In genomic region chr1:160863027-160863426, GRCm38 (mm10) we compare ENCODE assay signal across 8 mouse cellular contexts. TPM values are rescaled to one million over a fixed set of nuclear protein-coding genes. Genes with fewer than 3 reads are reported as not detected.
DNase-seq lines count a peak whose midpoint lies in the region; ATAC-seq and TF ChIP-seq lines count a peak whose summit lies in the region.

No protein-coding gene starts in this region.

- no peak for ATAC-seq in kidney, embryonic 15.5 days (replicated peaks; ENCODE audit: low FRiP score)
- peak; percentile 98 for ATAC-seq in CD4-positive, CD25-positive, alpha-beta regulatory T cell, adult 4 months
- peak; percentile 53; the same call in 1 of the 2 replicates for ATAC-seq in intestine, embryonic 16.5 days
- peak; percentile 97 for ATAC-seq in megakaryocyte progenitor cell, adult 5-6 weeks (replicated peaks; ENCODE audit: poor library complexity)

- H3K9ac ChIP-seq in kidney, embryonic 15.5 days: no peak overlapping the region
- H3K9ac ChIP-seq in intestine, embryonic 16.5 days (ENCODE audit: low read depth, low read length): no peak overlapping the region

- WGBS in kidney, embryonic 15.5 days: 58% methylated on average over 4 of the region's 4 CpGs
- WGBS in intestine, embryonic 16.5 days: 59% methylated on average over 4 of the region's 4 CpGs

- H3K4me2 ChIP-seq in kidney, embryonic 15.5 days: no peak overlapping the region
- H3K4me2 ChIP-seq in intestine, embryonic 16.5 days (ENCODE audit: low read depth, low read length): no peak overlapping the region

- no peaks in the 10 kb centered on the region for H3K9me3 ChIP-seq in kidney, embryonic 15.5 days (replicated peaks)
- no peaks in the 10 kb centered on the region for H3K9me3 ChIP-seq in intestine, embryonic 16.5 days (ENCODE audit: control insufficient read depth, low read length)

- TF ChIP-seq CTCF in brain, embryonic 14.5 days (IDR thresholded peaks at IDR 0.05; ENCODE audit: borderline replicate concordance, extremely low read depth, insufficient read depth, insufficient read length): peak; percentile 2; the same call in 1 of the 2 replicates

- H3K27ac ChIP-seq in kidney, embryonic 15.5 days: no peak overlapping the region
- no peak overlapping the region for H3K27ac ChIP-seq in intestine, embryonic 16.5 days (ENCODE audit: low read length)

- H3K4me3 ChIP-seq in kidney, embryonic 15.5 days (replicated peaks): no peak overlapping the region
- H3K4me3 ChIP-seq in intestine, embryonic 16.5 days (ENCODE audit: low read length): no peak overlapping the region

- H3K4me1 ChIP-seq in kidney, embryonic 15.5 days: no peaks in the 10 kb centered on the region
- H3K4me1 ChIP-seq in intestine, embryonic 16.5 days (ENCODE audit: control insufficient read depth, insufficient read depth, low read length): no peaks in the 10 kb centered on the region

- DNase-seq in kidney, adult 18-20 months: peak; percentile 17
- no peak for DNase-seq in brain, embryonic 14.5 days (ENCODE audit: low read depth)
- no peak for DNase-seq in embryo, embryonic 10 days (ENCODE audit: low spot score)
- no peak for DNase-seq in adrenal gland, postnatal 25 days

- H3K36me3 ChIP-seq in kidney, embryonic 15.5 days: no peaks in the 10 kb centered on the region
- no peaks in the 10 kb centered on the region for H3K36me3 ChIP-seq in intestine, embryonic 16.5 days (ENCODE audit: control insufficient read depth, insufficient read depth, low read length)

- TF ChIP-seq POLR2A in brain, embryonic 14.5 days (IDR thresholded peaks at IDR 0.05; ENCODE audit: borderline replicate concordance, extremely low read depth, insufficient read depth, insufficient read length, poor library complexity, severe bottlenecking): no peak

- no peaks in the 10 kb centered on the region for H3K27me3 ChIP-seq in kidney, embryonic 15.5 days
- H3K27me3 ChIP-seq in intestine, embryonic 16.5 days (replicated peaks; ENCODE audit: control insufficient read depth, insufficient read depth, low read length): no peaks in the 10 kb centered on the region

RNA-seq across cellular contexts. Expression of gene Rc3h1, which starts 43.2 kb away (rescaled TPM):
- 7.4 TPM in 2 replicates for polyA plus RNA-seq in kidney, embryonic 15.5 days (2015; fragmentation: Nextera tagmentation; extraction: Ambion mirVana)
- polyA plus RNA-seq in CD4-positive, CD25-positive, alpha-beta regulatory T cell, adult 4 months (2017; shearing (Covaris generic)): 10 to 100 TPM; 13.1 to 14.3 TPM
- 10.3 and 13.0 TPM in 2 replicates for polyA plus RNA-seq in brain, embryonic 14.5 days (2012; rRNA removed)
- 4.9 and 5.1 TPM in 2 replicates for polyA plus RNA-seq in intestine, embryonic 16.5 days (2015; fragmentation: Nextera tagmentation; extraction: Ambion mirVana)
- 30.1 and 31.4 TPM in 2 replicates for total RNA-seq in megakaryocyte progenitor cell, adult 5-6 weeks (2015)
- 15.7 and 17.2 TPM in 2 replicates for total RNA-seq in megakaryocyte progenitor cell, adult 5-6 weeks (2017)
- 46.7 and 50.2 TPM in 2 replicates for total RNA-seq in adrenal gland, postnatal 25 days (2021)
